Mouse (Mus musculus) G1E (cell line): ENCODE measurements around the gene Herc1.

Experiments
- CTCF ChIP-seq: IDR thresholded peaks from 2 replicates; pipeline ENCODE4 v1.5.1; 2012; ENCODE audit warnings: low read depth, low read length, inconsistent platforms, mixed read lengths
- TAL1 ChIP-seq: conservative IDR thresholded peaks from 2 replicates; pipeline ENCODE4 v1.6.1; 2012; ENCODE audit warnings: low read depth, low read length, inconsistent platforms, mixed read lengths

DNA sequence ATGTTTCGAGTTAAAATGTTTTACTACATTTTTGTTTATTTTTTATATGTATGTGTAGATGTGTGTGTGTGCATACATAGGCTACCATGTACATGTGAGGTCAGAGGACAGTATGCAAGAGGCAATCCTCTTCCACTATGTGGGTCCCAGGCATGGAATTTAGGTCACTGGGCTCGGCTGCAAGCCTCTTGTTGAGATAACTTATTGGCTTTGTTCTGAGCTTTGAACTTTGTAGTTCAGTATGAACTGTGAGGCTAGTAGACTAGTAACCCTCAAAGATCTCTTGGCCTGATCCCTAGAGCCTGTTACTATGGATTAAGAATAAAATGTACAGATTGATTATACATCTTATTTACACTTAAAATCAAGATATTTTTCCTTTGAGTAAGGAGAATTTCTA lies 23.4 kb upstream of the Herc1 start:
- TF ChIP-seq CTCF: no peak
- no peak for TF ChIP-seq TAL1
